Mouse (Mus musculus): ENCODE measurements around the gene Ppie. TPM values are rescaled to one million over a fixed set of nuclear protein-coding genes. Genes with fewer than 3 reads are reported as not detected.

The Ppie gene
- polyA plus RNA-seq, 2 experiments from 2014 or later, result 53.6 to 68.7 TPM

Other genes starting within 250 kb of the Ppie start
- gene Mfsd2a, start 178.8 kb downstream of the Ppie start, polyA plus RNA-seq (2017; shearing (Covaris generic)), result 1 to 10 TPM; 1.3 to 1.6 TPM
- gene Mycl, start 144.3 kb downstream of the Ppie start, polyA plus RNA-seq (2017; shearing (Covaris generic)), result not detected
- 10 to 100 TPM; 16.5 to 17.2 TPM for gene Trit1, start 123.4 kb downstream of the Ppie start, polyA plus RNA-seq (2017; shearing (Covaris generic))
- gene Bmp8b, start 34.8 kb downstream of the Ppie start, polyA plus RNA-seq (2017; shearing (Covaris generic)), result under 1 TPM in 1 of 2 experiments, not detected in 1; 0.20 TPM
- gene Oxct2b, start 23.7 kb downstream of the Ppie start, polyA plus RNA-seq (2017; shearing (Covaris generic)), result not detected
- not detected for gene Hpcal4, start 43.3 kb upstream of the Ppie start, polyA plus RNA-seq (2017; shearing (Covaris generic))
- not detected for gene Nt5c1a, start 61.6 kb upstream of the Ppie start, polyA plus RNA-seq (2017; shearing (Covaris generic))
- not detected for gene Heyl, start 93.6 kb upstream of the Ppie start, polyA plus RNA-seq (2017; shearing (Covaris generic))
- gene Pabpc4, start 122.4 kb upstream of the Ppie start, polyA plus RNA-seq (2017; shearing (Covaris generic)), result 10 to 100 TPM; 15.3 to 22.6 TPM
- gene Oxct2a, start 183.7 kb upstream of the Ppie start, polyA plus RNA-seq (2017; shearing (Covaris generic)), result not detected
- not detected for gene Bmp8a, start 203.3 kb upstream of the Ppie start, polyA plus RNA-seq (2017; shearing (Covaris generic))

Data from activated CD4-positive, CD25-positive, alpha-beta regulatory T cell, adult 4 months (primary cell).